Mouse (Mus musculus) embryonic fibroblast, embryonic 13.5 days (primary cell): Measurements from ENCODE around the gene Psen2.

Experiments
- CTCF ChIP-seq: IDR thresholded peaks from 2 replicates; pipeline ENCODE4 v1.5.1; 2011; ENCODE audit warnings: mild to moderate bottlenecking, control low read depth, low read length, moderate library complexity, borderline replicate concordance; ENCODE audit not compliant: insufficient read depth
- POLR2A ChIP-seq: IDR thresholded peaks from 2 replicates; pipeline ENCODE4 v1.6.1; 2011; ENCODE audit warnings: low read depth, mild to moderate bottlenecking, control low read depth, low read length, moderate library complexity

DNA sequence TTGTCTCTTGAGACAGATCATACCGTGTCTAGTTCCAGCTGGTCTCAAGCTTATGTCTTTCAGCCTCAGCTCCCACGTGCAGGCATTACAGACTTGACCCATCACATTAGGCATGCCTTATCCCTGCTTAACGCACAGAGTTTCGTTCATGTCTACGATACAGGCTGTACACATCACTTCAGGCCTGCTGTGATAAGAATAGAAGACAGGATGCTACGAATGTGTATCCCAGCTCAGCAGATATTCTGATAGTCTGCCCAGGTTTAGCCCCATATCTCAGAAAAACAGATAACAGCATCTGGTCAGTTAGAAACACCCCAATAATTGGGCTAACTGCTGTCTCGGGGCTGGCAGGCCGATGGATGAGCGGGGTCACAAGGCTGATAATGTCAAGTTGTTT, 43.7 kb upstream of the Psen2 start:
- TF ChIP-seq CTCF: no peak
- no peak for TF ChIP-seq POLR2A
